ENCODE assay signal across 17 mouse cellular contexts in genomic region chr5:5175090-5175489, GRCm38 (mm10).
A peak's percentile ranks its signal among the peaks of the same experiment; 100 is the strongest.
DNase-seq lines count a peak whose midpoint lies in the region; ATAC-seq and TF ChIP-seq lines count a peak whose summit lies in the region.
"Had no signal": no experiment of that assay in that cellular context is flagged by ENCODE, and none has a peak within 500 bp of the region (broad histone marks: within the 10 kb centered on the region; RNA-seq: fewer than 3 reads in every experiment).

No protein-coding gene starts in this region.

- ATAC-seq in inflammation-experienced regulatory T-cells, adult 6 months = no peak
- ATAC-seq: hindbrain, postnatal 0 days had no signal

- H3K27me3 ChIP-seq in myocyte (ENCODE audit: control insufficient read depth, insufficient read depth, insufficient read length) = no peaks in the 10 kb centered on the region
- H3K27me3 ChIP-seq: embryonic facial prominence, embryonic 12.5 days; liver, embryonic 13.5 days had no signal

- no peak overlapping the region for H3ac ChIP-seq in myocyte (ENCODE audit: control insufficient read depth, insufficient read length)

- no peak overlapping the region for H3K4me3 ChIP-seq in myocyte
- H3K4me3 ChIP-seq: embryonic facial prominence, embryonic 12.5 days; liver, embryonic 13.5 days had no signal

- no peaks in the 10 kb centered on the region for H3K36me3 ChIP-seq in myocyte (ENCODE audit: control insufficient read depth, insufficient read depth)
- H3K36me3 ChIP-seq: embryonic facial prominence, embryonic 12.5 days; liver, embryonic 13.5 days had no signal

- peak overlapping the region; percentile 10 for H3K4me2 ChIP-seq in myocyte (ENCODE audit: low read depth)
- H3K4me2 ChIP-seq: embryonic facial prominence, embryonic 12.5 days; liver, embryonic 13.5 days had no signal

- intact Hi-C loops in heart, postnatal 10 days (cut with DNase I) = no loop called here
- intact Hi-C loops in heart, postnatal 36 days (cut with DNase I) = no loop called here

- H3K79me2 ChIP-seq in myocyte (ENCODE audit: control insufficient read depth, insufficient read depth) = peaks cover 29% of the 10 kb centered on the region

- TF ChIP-seq POLR2A in myocyte (IDR thresholded peaks at IDR 0.05; ENCODE audit: insufficient read length, low read depth) = no peak

- DNase-seq in embryo, embryonic 10 days (ENCODE audit: low spot score) = peak; percentile 8
- no peak for DNase-seq in embryo, embryonic 9.5 days (ENCODE audit: extremely low spot score)
- DNase-seq in heart, postnatal 10 days = peak; percentile 12 to 20
- no peak for DNase-seq in heart, postnatal 36 days
- peak; percentile 26 for DNase-seq in embryo, embryonic 11 days
- no peak for DNase-seq in kidney, adult 11 months
- DNase-seq: adrenal gland, postnatal 10 days; cerebellum, adult 8-10 months; layer of hippocampus, postnatal 36 days; left cerebral cortex, postnatal 4 days; liver, embryonic 13.5 days; lung, postnatal 10 days; thymus, adult 2 months had no signal

TF ChIP-seq in myocyte, 11 proteins besides CTCF, POLR2A, EP300 and RAD21:
- TF ChIP-seq MYOG (IDR thresholded peaks at IDR 0.05; ENCODE audit: control insufficient read depth in 1 of 3, insufficient read depth in 1 of 3, insufficient read length in 2 of 3, low read depth in 2 of 3) (no peak), USF1 (IDR thresholded peaks at IDR 0.05; ENCODE audit: low read depth) (no peak), MYOD1 (IDR thresholded peaks at IDR 0.05; ENCODE audit: control insufficient read depth in 1 of 3, insufficient read length in 2 of 3, low read depth in 2 of 3) (no peak), CEBPB (IDR thresholded peaks at IDR 0.05; ENCODE audit: insufficient read depth, poor library complexity, severe bottlenecking) (peak; percentile 84; the same call in 1 of the 2 replicates), TCF3 (IDR thresholded peaks at IDR 0.05; ENCODE audit: insufficient read length, low read depth) (no peak)
TF ChIP-seq in myocyte: peak in this region for 1.

Comparison
In these comparisons a context has a peak if more than half of its experiments do, and no peak if none do; other contexts are left out.
1. DNase-seq: peak in embryo, embryonic 10 days (single experiment), heart, postnatal 10 days (2 of 2) and embryo, embryonic 11 days (single experiment); none in embryo, embryonic 9.5 days (single experiment), heart, postnatal 36 days (0 of 2) and kidney, adult 11 months (single experiment).